Mouse (Mus musculus): ENCODE data around the gene Cd300ld2. TPM values are rescaled to one million over a fixed set of nuclear protein-coding genes. Genes with fewer than 3 reads are reported as not detected.

Gene Cd300ld2
- not detected in 2 replicates for polyA plus RNA-seq (2012; ENCODE audit: low replicate concordance)

GRCm38 (mm10) chr11:115016093-115016492 lies at the start of gene Cd300ld2:
Gene Cd300ld2, minus strand, starts transcription at chr11:115016193.

GRCm38 (mm10) chr11:115062077-115062476 lies 46.1 kb upstream of the Cd300ld2 start, which contains the start of gene Cd300e:
Gene Cd300e, minus strand, starts transcription at chr11:115062177.

GRCm38 (mm10) chr11:115048259-115048658 lies 32.3 kb upstream of the Cd300ld2 start, which contains the start of gene Cd300ld3:
Gene Cd300ld3, minus strand, starts transcription at chr11:115048409.

GRCm38 (mm10) chr11:115037669-115038068 lies 21.7 kb upstream of the Cd300ld2 start, which contains the start of gene Cd300ld5:
Gene Cd300ld5, minus strand, starts transcription at chr11:115037769.

GRCm38 (mm10) chr11:115026912-115027311 lies 10.9 kb upstream of the Cd300ld2 start, which contains the start of gene Cd300ld4:
Gene Cd300ld4, minus strand, starts transcription at chr11:115027012.

GRCm38 (mm10) chr11:115001474-115002040 lies 14.4 kb downstream of the Cd300ld2 start, which contains the start of gene Cd300c2:
Gene Cd300c2, minus strand, starts transcription at chr11:115001880.

GRCm38 (mm10) chr11:114989793-114990192 lies 26.2 kb downstream of the Cd300ld2 start, which contains the start of gene Cd300ld:
Gene Cd300ld, minus strand, starts transcription at chr11:114989922.

GRCm38 (mm10) chr11:114968752-114969207 lies 47.2 kb downstream of the Cd300ld2 start, which contains the start of gene Cd300c:
Gene Cd300c, minus strand, starts transcription at chr11:114969157.

Other genes with a start within 250 kb of the Cd300ld2 start
- gene Btbd17, start 220.2 kb downstream of the Cd300ld2 start, polyA plus RNA-seq (2012; ENCODE audit: low replicate concordance): not detected in 2 replicates
- gene Gpr142, start 217.3 kb downstream of the Cd300ld2 start, polyA plus RNA-seq (2012; ENCODE audit: low replicate concordance): 0.27 TPM in 1 of 2 replicates, not detected in the other
- 0.29 and 1.8 TPM in 2 replicates for gene Gprc5c, start 165.0 kb downstream of the Cd300ld2 start, polyA plus RNA-seq (2012; ENCODE audit: low replicate concordance)
- 1.1 and 1.4 TPM in 2 replicates for gene Cd300a, start 126.2 kb downstream of the Cd300ld2 start, polyA plus RNA-seq (2012; ENCODE audit: low replicate concordance)
- 0.19 and 0.37 TPM in 2 replicates for gene Cd300lb, start 81.8 kb downstream of the Cd300ld2 start, polyA plus RNA-seq (2012; ENCODE audit: low replicate concordance)
- gene Cd300c, start 47.0 kb downstream of the Cd300ld2 start, polyA plus RNA-seq (2012; ENCODE audit: low replicate concordance): not detected in 2 replicates
- gene Cd300ld, start 26.3 kb downstream of the Cd300ld2 start, polyA plus RNA-seq (2012; ENCODE audit: low replicate concordance): 0.15 and 0.30 TPM in 2 replicates
- 0.19 and 0.42 TPM in 2 replicates for gene Cd300c2, start 14.3 kb downstream of the Cd300ld2 start, polyA plus RNA-seq (2012; ENCODE audit: low replicate concordance)
- gene Cd300ld4, start 10.8 kb upstream of the Cd300ld2 start, polyA plus RNA-seq (2012; ENCODE audit: low replicate concordance): not detected in 2 replicates
- gene Cd300ld5, start 21.6 kb upstream of the Cd300ld2 start, polyA plus RNA-seq (2012; ENCODE audit: low replicate concordance): 0.62 TPM in 1 of 2 replicates, not detected in the other
- gene Cd300ld3, start 32.2 kb upstream of the Cd300ld2 start, polyA plus RNA-seq (2012; ENCODE audit: low replicate concordance): 0.22 and 0.62 TPM in 2 replicates
- 0.08 TPM in 2 replicates for gene Cd300e, start 46.0 kb upstream of the Cd300ld2 start, polyA plus RNA-seq (2012; ENCODE audit: low replicate concordance)
- 1.5 TPM in 2 replicates for gene Rab37, start 75.2 kb upstream of the Cd300ld2 start, polyA plus RNA-seq (2012; ENCODE audit: low replicate concordance)
- gene Cd300lf, start 117.8 kb upstream of the Cd300ld2 start, polyA plus RNA-seq (2012; ENCODE audit: low replicate concordance): 0.87 and 2.4 TPM in 2 replicates
- 29.5 and 39.0 TPM in 2 replicates for gene Slc9a3r1, start 147.1 kb upstream of the Cd300ld2 start, polyA plus RNA-seq (2012; ENCODE audit: low replicate concordance)
- gene Tmem104, start 171.3 kb upstream of the Cd300ld2 start, polyA plus RNA-seq (2012; ENCODE audit: low replicate concordance): 9.5 and 18.3 TPM in 2 replicates
- gene Nat9, start 171.7 kb upstream of the Cd300ld2 start, polyA plus RNA-seq (2012; ENCODE audit: low replicate concordance): 11.2 and 17.7 TPM in 2 replicates

Data from leukemia stem cell, adult 10-12 weeks (primary cell).